Mouse (Mus musculus) lung, adult 18-20 months (tissue): Measurements from ENCODE around the gene Pbx4.

Source experiments
- DNase-seq, 2 experiments: peaks; one replicate each; pipeline ENCODE4 v3.0.0; 2022; ENCODE audit warnings: mixed read lengths in 2 of 2

Pbx4 gene

DNA sequence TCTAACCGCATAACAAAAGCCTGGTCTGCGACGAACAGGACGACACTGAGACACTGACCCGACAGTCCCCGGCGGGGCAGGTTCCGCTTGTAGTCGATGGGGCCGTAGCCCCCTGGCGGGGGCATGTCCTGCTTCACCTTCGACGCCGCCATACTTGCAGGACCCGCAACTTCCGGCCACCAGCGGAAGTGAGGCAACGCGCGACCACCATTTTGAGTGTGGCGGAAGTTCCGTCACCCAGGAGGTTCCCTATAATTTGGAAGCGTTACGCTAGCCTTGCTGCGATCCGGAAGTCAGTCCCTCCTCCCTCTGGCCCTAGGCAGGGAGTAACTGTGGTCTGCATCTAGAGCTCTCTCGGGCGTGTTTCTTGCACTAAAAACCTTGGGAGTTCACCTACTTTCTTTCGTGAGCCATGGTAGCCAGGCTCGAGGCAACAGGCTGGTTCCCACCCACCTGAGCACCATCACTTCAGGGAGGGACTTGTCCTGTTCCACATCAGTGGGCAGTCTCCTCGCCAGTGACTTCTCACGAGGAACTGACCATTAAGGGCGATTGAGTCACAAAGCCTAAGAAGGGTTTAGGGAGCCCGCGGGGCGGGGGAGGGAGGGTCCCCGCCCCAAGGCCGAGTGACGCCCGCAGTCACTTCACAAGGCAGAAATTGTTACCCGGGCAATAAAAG lies 69.3 kb downstream of the Pbx4 start:
- peak; percentile 97 to 98 for DNase-seq

DNA sequence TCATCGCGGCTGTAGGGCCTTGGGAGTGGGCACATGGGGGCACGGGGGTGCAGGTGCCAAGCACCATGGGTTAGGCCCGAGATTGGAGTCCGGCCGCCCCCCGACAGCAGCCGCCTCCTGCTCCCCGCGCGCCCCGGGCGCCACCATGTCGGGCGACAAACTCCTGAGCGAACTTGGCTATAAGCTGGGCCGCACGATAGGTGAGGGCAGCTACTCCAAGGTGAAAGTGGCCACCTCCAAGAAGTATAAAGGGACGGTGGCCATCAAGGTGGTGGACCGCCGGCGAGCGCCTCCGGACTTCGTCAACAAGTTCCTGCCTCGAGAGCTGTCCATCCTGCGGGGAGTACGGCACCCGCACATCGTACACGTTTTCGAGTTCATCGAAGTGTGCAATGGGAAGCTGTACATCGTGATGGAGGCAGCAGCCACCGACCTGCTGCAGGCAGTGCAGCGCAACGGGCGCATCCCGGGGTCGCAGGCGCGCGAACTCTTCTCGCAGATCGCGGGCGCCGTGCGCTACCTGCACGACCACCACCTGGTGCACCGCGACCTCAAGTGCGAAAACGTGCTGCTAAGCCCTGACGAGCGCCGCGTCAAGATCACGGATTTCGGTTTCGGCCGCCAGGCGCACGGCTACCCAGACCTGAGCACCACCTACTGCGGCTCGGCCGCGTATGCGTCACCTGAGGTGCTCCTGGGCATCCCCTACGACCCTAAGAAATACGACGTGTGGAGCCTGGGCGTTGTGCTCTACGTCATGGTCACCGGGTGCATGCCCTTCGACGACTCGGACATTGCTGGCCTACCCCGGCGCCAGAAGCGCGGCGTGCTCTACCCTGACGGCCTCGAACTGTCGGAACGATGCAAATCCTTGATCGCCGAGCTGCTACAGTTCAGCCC lies 70.1 kb downstream of the Pbx4 start, which contains the start of the genes Tssk6, Ndufa13 and Yjefn3:
Gene Tssk6 (plus strand): TSS at position 22 of the 900 bp plus-strand sequence.
Gene Ndufa13 (minus strand): TSS at position 396 of the 900 bp plus-strand sequence.
Gene Yjefn3 (minus strand): TSS at position 550 of the 900 bp plus-strand sequence.
- peak in 1 of 2 experiments; percentile 37 for DNase-seq

DNA sequence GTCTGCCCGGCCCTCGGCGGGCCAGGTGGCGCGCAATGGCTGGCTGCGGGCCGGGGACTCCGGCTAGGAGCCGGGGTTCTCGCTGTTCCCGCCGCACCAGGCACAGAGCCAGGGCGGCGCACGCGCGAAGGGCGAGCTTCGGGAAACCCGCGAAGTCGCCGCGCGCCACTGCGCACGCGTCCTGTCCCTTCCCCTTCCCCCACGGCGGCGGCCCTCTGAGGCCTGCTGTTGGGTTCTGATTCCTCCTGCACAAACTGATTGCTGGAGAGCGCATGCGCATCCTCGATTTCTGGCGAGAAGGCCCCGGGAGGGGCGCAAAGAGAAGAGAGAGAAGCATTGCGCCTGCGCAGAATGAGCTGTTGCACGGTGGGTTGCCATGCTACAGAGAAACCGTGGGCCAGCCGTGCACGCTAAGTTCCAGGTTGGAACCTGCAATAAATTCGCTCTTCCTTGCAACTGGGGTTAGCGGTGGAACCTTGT lies 70.8 kb downstream of the Pbx4 start:
- DNase-seq: peak; percentile 99

DNA sequence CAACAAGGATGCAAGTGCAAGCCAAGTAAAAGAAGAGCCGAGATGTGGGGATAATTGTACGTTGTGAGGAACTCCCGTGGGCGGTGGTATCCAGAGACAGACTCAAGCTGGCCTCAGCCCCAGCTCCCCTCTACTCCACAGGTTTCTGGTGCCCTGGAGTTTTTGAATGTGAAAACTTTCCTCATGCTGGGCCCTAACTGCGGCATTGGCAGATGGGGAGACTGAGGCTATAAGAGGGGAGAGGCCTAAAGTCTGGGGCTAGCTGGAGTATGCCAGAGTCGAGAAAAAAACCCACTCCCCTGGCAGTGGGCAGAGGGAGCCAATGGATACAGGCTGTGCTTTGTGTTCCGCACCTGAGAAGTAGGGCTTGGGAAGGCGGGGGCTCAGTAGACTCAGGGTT lies 71.8 kb downstream of the Pbx4 start:
- no peak for DNase-seq

DNA sequence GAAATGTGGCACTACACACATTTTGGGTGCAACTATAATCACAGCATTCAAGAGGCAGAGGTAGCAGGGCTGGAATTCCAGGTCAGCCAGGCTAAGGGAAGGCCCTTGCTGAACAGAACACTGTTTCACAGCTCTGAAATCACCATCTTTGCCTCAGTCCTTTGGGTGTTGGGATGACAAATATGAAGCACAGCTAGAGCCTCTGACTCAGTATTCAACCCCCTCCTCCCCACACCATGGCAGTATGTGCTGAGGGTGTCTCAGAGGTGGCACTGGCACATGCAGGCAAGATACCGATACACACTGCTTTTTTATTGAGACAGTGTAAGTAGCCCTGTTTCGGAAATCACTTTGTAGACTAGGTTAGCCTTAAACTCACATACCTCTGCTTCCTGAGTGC lies 74.0 kb downstream of the Pbx4 start:
- DNase-seq: no peak

DNA sequence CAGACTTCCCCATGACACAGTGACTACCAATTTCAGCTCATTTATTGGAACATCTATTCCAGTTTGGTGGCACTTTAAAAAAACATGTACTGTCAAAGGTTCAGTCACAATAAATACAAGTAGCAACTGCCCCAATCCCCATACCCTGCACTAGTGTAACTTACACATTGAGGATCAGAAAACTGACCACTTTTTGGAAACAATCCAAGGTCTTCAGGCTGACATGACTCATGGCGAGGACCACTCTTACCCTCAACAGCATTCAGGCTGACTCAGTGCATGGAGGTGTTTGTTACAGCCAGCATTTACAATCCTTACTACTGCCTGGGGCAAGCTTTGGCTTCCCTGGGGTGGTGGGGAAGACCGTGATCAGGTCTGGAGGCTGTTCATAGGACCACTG lies 74.8 kb downstream of the Pbx4 start:
- no peak for DNase-seq

DNA sequence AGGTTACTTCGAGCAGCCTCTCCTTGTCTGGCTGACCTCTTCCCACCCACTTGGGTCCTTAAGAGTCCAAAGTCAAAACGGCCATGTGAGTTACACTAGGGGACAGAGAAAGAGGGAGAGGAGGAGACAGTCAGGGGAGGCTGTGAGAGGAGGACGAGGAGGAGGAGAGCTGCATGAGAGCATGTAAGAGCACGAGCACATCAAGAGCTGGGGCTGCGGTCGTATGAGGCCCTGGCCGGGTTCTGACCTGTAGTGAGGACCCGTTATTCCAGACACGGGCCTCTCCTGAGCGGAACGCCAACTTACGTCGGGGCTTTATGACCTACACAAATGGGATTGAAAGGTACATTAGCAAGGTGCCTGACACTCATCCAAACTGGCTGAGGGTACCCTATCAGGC lies 79.6 kb downstream of the Pbx4 start:
- no peak for DNase-seq

DNA sequence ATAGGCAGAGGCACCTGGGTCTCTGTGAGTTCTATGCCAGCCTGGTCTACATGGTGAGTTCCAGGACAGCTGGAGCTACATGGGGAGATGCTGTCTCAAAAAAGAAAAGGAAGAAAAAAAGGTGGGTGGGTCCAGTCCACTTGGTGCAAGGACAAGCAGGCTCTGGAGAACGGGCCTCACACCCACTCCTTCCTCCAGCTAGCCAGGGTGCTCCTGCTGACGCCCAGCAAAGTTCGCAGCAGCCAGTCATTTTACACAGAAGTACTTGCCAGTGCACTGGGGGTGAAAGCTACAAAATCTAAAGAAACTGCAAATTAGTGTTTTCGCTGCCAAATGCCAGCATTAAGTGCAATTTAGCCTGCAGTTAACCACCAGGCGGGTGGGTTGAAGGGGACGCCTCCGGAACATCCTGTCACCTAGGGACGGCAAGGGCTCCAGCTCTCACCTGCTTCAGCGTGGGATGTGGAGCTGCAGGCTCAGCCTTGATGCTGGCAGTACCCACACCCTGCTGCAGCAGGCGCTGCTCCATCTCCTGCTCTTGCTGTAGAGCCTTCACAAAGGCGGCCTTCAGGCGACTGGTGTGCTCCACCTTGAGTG lies 80.3 kb downstream of the Pbx4 start:
- DNase-seq: no peak

DNA sequence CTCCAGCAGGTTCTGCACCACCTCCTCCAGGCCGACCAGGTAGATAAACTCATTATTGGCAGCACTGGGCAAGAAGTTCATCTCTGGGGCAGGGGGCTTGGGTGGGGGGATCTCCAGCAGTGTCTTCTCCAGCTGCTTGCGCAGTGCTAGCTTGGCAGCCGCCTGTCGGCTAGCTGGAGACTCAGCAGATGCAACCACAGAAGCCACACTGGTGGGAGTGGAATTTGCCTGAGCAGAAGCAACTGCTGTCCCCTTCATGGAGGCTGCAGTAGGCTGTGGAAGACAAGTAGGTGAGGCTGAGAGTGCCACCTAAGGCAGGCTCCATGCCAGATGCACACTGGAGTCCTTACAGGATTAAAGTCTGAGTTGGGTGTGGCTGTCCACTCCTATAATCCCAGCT lies 82.2 kb downstream of the Pbx4 start:
- no peak for DNase-seq

DNA sequence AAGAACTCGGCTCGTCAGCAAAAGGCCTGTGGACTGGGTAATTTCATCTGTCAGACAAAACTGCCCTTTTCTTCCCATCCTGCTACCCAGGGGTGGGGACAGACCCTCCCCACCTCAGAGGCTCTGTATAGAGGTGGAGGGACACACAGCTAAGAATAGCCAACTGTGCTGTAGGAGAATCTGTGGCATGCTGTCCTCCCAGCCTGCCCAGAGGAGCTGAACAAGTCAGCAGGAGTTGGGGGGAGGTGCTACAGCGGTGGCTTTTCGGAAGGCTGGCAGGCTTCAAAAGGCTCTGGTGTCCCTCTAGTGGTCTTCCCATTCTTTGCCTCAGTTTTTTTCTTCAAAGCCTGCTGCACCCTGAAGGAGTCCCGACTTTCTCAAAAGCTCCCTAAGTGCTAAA lies 83.5 kb downstream of the Pbx4 start:
- DNase-seq: no peak

DNA sequence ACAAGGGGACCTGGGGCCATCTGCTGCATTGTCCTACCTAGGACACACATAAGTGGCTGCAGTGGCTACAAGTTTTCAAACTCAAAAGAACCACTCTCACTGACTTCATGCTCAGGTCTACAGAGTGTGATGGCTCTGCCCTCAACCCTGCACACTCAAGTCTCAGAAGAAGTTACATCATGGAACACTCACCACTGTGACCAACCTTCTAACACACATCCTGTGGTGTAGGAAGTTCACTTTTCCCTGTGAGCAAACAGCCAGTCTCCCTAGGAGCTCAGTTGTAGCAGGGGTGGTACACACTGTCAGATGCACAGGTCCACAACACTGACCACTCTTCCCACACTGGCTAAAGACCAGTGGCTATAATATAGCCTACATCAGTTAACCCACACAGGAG lies 86.2 kb downstream of the Pbx4 start:
- no peak for DNase-seq

DNA sequence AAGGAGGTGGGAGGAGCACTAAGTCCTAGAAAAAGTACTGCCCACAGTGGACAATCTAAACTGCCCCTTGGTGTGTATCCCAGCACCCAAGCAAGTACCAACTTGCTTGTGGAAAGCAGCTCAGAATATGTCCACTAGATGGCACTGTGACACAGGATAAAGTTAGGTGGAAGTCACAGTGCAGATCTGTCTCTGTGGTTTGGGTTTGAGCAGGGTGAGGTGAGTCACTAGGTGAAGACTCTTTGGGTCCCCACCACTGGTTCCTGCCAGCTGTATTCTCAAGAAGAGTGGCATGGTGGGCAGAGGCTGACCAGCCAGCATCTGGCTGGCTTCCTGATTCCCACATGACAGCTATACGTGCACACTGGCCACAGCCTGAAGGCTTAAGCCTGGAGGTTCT lies 86.7 kb downstream of the Pbx4 start:
- DNase-seq: peak; percentile 63 to 85

DNA sequence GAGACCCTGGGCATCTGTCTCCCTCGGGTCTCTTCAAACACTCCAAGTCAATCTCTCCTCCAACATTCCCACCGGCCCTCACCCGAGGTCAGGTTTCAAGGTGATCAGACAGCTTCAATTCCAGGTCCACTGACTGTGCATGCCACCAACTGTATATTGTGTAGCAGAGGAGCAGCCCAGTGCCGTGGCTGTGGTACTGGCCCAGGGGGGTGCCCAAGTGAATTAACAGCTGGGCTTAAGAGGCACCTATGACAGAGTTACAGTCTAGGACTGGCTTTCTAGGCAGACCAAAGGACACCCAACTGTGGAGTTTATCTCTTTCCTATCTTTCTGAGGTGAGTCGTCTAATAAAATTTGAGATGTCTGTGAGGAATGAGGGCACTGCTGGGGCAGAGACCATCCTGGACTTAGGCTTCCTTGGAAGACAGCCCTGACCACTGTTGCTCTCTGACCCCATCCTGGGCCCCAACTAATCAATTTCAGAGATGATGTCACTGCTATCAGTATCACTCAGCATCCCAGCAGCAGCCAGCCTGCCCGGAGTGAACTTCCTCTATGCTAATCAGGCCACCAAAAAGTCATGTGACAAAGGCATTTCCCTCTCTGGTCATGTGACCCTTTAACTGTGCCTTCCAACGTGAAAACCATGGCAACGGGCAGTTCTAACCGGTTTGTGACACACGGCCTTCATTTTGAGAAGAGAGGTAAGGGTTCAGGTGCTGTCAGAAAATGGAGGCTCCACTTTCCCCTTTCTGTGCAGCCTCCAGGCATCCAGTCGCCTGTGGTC lies 87.8 kb downstream of the Pbx4 start:
- DNase-seq: peak; percentile 76

DNA sequence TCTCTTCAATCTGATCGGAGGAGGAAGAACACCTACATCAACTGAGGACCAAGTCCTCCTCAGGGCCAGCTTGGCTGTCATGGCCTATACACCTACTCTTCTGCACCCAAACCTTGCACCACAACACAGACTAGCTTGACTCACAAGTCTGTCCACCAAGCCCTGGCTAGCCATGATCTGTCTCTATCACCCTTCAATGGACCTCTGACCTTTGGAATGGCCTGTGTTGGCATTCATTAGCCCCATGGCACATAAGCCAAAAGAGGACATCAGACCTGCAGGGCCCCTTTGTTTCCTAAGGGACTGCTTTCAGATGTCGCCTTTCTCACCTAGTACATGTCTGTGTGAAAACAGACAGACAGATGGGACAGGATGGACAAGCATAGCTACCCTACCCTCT lies 88.8 kb downstream of the Pbx4 start:
- no peak for DNase-seq
